Mouse (Mus musculus): ENCODE data around the gene Syt16.

DNA sequence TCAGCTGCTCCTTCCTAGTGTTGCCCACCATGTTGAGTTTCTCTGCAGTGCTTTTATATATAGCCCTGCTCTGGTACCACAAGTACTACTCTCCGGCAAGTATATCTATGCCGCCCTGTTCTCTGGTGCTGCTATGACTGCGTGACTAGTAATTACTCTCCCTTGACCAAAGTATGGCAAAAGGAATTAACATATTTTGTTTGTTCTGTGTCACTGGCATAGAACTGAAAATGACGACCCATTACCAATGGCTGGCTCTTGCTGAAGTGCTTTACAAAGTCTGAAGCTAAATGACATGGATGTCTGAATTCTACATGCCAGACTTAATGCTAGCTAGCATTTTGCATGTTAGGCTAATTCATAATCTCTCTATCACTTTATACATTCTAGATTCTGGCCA lies 49.0 kb upstream of the Syt16 start:
- no peak for TF ChIP-seq CTCF (IDR thresholded peaks at IDR 0.05)
- TF ChIP-seq EP300 (IDR thresholded peaks at IDR 0.05), result no peak

Measured in lung, postnatal 0 days (tissue).